Mouse (Mus musculus): ENCODE data around the gene Atp5g1.
A peak's percentile ranks its signal among the peaks of the same experiment; 100 is the strongest.

Gene Atp5g1

DNA sequence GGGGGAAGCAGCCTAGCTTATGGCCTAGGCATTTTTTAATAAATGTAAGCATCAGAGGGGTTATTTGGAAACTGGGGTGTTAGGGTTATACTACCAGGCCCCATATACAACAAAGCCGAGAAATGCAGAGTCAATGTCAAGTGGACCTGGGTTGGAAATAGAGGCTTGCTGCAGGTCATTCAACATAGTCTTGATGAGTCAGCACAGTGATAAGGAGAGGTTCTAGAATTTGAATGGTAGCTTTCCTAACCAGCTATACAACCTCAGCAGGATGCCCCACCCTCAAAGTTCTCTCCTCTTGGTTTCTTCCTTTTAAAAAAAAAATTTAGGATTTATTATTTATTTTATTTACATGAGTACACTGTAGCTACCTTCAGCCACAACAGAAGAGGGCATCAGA, 4.5 kb downstream of the Atp5g1 start:
- no peak for DNase-seq

DNA sequence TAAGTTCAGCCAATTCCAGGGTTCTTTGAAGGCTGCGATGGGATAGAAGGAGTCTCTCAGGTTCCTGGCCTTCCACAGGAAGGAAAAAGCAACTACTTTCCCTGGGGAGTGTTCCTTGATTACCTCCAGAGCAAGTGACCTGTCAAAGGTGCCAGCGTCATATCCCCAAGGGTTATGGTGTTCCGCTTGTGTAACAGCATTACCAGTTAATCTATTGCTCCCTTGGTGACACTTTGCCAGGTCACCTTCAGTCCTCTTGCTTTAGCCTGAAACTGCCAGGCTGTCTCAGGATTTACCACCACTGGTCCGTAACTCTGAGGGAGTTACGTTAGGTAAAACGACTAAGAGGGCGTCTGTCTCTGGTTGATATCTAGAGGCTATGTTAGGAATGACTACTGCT, 5.1 kb downstream of the Atp5g1 start:
- no peak for DNase-seq

DNA sequence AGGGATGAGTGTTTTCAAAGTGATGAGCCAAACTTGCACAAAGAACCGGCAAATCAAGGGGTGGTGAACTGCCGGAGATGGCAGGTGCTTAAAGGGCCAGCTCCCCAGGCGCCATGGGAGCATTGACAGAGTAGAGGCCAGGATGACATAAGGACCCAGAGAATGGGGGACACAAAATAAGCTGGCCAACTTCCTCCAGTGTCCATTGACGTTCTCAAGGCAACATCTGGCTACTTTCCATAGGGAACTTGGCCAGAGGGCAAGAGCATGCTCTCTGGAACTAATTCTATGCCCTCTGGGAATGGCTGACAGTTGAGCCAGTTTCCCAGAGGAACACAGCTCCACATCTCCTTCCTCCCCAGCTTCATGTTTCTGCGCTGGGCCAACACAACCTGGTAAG, 7.2 kb downstream of the Atp5g1 start:
- peak; percentile 40 for DNase-seq

DNA sequence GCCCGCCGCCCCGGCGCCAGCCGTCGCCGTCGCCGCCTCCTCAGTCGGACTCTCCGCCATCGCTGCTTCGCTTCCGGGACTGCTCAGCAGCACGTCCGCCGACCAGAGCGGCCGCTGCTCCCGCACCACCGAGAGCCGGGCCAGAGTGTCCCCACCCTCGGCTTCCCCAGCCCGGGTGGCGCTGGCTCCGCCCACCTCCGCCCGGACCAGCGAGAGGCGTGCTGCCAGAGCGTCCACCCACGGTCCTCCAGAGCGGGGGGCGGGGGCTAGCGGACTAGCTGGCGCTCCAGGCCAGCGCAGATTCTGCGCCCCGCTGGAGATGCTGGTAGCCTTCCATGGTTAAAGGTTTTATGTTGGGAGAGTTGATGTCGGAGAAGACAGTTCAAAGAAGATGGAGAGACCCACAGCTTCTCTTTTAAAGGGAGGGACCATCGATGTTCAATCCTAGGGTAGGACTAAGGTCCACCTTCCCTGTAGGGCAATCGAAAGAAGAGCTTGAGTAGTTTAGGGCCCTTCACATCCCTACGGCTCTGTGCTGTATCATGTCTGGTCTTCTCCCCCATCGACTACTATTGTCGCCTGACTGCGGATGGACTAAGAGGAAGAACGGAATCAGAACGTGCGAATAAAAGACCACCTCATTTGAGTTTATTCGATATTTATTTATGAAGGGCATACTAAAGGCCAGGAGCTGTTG, 10.1 kb downstream of the Atp5g1 start, which contains the start of gene Ube2z:
Ube2z (minus strand) TSS at position 174 of the 697 bp plus-strand sequence.
- peak; percentile 98 for DNase-seq

DNA sequence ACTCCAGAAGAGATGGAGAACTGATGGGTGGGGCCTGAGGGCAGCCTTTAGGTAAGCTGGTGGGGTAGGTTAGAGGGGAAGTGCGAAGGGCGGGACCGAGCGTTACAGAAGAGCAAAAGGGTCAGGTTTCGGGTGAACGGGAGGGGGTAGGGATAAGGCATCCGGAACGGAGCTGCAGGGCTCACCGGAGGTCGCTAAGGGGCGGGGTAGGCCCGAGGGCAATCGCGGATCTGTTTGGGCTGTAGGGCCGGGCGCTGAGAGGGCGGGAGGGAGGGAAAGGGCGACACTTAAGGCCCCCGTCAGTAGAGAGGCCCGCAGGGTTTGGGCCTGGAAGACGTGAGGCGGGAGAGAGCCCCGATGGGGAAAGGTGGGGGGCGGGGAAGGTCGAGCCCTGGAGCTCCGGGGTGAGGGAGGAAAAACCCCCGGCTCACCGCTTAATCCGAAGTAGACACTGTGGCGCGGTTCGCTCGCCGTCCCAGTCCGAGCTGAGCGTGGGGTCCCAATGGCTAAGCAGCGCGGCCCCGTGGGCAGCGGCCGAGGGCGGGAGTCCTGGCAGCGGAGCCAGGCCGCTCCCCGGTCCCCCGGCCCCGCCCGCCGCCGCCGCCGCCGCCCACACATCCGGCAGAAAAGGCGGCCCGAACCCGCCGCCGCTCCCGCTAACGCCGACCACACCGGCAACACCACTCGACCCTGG, 10.8 kb downstream of the Atp5g1 start:
- no peak for DNase-seq

DNA sequence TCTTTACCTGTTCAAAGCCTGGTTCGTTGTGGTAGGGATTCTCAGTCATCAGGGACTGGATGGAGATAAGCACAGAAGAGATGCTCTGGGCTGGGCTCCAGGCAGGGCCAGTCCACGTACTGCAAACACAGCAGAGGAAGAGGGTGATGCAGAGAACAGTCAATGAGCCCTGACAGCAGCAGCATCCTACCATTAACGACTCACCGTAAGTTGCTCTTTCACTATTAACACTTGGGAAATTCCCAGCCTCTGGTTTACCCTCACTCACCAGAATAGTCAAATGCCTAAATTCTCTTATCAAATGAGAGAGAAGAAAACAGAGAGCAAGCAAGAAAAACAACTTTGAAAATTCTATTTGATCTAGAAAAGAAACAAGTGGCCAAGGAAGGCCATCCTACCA, 17.2 kb downstream of the Atp5g1 start:
- no peak for DNase-seq

DNA sequence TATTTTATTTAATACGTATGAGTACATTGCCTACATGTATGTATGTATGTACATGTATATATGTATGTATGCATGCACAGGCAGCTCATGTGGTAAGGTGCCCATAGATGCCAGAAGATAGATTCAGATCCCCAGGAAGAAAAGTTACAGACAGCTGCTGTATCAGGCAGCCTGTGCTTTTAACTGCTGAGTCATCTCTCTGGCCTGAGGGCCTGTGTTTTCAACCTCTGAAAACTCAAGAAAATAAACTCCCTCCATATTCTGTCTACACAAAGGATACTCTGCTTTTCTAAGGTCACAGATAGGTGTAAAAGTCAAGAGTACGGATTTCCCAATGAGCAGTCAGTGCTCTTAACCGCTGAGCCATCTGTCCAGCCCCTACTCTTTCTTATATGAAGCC, 24.6 kb downstream of the Atp5g1 start:
- no peak for DNase-seq

DNA sequence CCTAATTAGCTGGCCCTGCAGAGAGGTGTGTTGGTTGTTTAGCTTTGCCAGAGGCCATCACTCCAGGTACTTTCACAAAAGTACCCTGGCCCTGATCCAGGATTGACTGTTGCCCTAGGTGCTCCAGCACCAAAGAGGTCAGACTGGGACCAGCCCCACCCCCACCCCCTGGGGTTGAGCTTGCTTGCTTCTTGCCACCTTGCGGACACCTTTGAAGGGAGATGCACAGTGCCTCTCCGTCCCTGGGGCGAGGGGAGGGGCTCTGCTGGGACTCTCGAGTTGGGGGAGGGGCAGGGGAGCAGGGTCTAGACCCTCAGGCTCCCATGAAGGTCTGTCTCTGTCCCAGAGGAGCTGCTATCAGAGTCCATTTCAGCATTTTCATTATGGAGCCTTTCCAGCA, 25.5 kb downstream of the Atp5g1 start:
- no peak for DNase-seq

DNA sequence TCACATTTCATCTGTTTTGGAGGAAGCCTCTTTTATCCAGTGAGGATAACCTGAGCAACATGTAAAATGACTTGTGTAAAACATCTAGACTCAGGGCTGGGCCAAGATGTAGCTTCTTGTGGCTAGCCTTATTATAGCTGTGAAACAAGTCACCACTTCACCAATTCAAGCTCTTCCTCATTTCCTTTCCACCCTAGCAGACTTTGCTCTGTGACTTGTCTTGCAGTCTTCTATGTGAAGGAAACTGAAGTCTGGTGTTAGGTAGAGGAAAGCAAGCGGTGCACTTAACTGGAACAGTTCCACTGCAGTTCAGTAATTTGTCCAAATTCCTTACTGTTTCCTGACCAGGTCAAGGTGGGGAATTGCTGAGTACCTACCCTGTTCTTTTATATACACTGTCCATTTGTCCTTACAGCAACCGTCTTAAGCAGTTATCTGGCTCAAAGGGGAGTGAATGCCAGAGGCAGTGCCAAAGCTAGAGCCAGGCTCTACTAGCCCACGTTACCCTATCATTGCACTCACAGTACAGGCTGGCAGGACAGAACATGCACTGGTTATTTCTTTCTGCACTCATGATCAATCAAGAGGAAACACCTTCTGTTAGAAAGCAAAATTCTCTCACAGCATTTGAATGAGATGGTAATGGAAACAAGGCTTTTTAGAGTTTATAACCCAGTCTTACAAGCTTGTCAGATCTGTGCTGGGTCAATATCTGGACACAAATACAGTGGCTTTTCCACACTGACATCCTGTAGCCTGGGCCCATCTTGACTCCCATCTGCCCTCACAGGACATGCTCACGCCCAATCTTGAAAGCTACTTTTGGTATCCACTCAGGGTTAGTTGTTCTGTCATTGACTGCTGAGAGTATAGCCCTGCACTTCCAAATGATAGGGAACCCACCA, 27.7 kb downstream of the Atp5g1 start:
- no peak for DNase-seq

DNA sequence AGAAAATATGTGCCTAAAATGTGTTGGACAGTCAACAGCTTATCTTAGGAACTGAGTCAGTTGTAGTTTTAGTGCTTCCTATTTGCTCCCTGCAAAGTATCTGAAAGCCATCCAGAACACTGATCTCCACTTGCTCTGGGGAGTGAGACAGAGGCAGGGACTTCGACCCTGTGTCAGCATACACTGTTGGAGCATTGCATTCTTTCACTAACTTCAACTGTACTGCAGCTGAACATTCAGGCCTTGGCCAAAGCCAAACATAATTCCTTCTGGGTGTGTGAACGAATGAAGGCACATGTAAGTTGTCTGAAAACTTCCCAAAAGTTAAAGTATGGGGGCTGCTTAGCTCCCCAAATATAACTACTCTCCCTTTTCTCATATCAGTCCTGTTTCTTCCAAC, 28.7 kb downstream of the Atp5g1 start:
- no peak for DNase-seq

DNA sequence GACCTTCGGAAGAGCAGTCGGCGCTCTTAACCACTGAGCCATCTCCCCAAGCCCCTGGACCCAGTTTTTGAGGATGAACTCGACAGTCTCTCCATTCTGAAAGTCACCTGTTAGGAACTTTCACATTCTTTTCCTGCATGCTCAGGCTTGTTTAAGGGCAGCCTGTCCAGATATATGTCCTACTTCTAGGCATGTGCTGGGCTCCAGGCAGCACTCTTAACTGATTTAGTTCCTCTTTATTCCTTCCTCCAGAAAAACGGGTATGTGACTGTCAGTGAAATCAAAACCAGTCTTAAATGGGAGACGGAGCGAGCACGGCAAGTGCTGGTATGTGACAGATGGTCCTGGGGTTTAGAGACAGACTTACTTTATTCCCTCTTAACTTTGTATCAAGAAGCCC, 29.4 kb downstream of the Atp5g1 start:
- no peak for DNase-seq

DNA sequence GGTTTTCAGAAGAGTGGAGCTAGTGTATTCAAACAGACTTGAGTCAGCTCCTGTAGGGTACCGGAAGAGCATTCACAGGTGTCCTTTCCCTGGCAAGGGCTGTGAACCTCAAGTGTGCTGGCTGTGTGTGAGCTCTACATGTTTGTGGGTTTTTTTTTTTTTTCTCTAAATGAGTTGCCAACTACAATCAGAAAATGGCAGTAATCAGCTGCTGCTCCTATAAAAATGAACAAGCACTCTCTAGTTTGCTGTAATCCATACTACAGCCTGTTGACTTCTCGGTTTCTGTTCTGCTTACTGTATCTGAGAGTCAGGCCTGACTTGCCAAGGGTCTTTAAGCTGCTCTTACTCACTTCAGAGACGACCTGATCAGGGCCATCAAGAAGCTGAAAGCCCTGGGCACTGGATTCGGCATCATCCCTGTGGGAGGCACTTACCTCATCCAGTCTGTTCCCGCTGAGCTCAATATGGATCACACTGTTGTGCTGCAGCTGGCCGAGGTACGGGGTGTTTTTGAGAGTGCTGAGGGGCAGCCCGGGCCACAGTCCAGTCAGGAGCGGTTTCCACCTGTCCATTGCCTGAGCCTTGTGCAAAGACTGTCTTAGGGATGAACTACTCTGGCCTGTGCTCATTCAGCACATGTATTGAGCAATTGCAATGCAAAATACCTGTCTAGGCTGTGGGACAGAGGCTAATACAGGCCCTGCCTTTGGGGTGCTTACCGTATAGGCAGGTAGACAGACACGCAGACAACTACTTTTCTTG, 30.5 kb downstream of the Atp5g1 start:
- no peak for DNase-seq

DNA sequence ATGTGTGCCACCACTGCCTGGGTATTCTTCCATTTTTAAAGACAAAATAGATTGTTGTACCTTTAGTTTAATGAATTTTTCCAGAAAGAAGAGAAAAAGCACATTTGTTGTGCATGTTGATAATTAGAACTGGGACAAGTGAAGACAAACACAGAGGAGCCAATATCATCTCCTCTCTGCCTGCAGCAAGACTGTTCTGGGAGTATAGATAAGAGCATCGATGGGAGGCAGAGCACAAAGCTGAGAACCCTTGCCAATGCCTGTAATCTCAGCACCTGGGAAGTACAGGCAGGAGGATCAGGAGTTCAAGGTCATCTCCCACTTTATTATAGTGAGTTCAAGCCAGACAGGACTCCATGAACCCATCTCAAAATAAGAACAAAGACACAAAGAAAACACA, 36.9 kb downstream of the Atp5g1 start:
- no peak for DNase-seq

DNA sequence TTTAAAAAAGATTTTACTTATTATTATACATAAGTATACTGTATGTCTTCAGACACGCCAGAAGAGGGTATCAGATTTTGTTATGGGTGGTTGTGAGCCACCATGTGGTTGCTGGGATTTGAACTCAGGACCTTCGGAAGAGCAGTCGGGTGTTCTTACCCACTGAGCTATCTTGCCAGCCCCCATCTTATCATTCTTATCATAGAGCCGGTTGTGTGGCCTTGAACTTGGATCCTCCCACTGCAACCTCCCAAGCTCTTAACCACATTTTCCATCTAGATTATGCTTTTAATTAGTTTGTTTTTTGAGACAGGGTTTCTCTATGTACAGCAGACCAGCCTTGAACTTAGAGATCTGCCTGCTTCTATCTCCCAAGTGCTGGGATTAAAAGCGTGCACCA, 38.0 kb downstream of the Atp5g1 start:
- DNase-seq = no peak

DNA sequence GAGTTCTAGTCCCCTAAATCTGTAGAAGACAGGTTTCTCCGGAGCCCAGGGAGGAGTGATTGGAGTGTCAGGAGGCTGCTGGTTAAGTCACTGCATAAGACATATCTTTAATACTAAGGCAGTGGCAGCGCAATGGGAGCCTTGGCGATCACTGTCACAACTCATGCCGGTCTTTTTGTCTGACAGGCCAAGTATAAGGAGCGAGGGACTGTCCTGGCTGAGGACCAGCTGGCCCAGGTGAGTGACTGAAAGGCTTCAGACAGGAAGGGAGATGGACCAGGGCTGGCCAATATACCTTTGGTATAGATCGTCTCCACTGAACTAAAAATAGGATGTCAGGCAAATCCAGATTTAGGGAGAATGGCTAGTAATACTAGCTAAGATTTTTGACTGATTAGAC, 40.3 kb downstream of the Atp5g1 start:
- peak; percentile 42 for DNase-seq

DNA sequence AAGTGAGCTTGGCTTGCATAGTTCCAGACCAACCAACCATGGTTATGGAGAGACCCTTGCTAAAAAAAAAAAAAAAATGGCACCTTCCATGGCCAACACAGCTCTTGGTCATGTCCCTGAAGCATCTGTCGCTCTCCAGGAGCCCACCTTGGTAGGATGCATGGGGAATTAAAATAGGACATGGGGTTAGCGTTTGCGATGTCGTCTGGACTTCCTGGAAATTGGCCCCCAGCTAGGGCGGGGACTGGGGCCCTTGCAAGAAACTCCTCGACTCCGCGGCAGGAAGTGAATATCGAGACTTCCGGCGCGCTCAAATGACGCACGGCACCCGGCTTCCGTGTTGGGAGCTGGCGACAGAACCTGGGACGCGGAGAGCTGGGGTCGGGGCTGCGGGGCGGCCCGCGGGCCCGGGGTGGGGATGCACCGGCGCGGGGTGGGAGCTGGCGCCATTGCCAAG, 40.8 kb downstream of the Atp5g1 start, which contains the start of gene Snf8:
Snf8 (plus strand) TSS at position 290 of the 457 bp plus-strand sequence.
- DNase-seq = peak; percentile 93

DNA sequence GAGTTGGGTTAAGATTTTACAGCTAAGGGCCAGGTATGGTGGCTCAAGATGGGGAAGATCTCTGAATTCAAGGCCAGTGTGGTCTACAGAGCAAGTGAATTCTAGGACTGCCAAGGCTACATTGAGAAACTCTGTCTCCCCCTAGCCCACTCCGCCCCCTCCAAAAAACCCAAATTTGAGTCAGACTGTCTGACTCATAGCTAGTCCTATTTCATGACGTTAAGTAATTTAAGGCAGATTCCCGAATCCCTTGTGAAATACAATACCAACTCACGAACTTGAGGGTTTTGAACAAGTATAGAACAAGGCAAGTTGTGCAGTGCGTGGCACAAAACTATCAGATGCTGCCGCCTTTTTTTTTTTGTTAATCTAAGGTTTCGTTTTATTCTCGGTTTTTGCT, 41.4 kb downstream of the Atp5g1 start:
- no peak for DNase-seq

DNA sequence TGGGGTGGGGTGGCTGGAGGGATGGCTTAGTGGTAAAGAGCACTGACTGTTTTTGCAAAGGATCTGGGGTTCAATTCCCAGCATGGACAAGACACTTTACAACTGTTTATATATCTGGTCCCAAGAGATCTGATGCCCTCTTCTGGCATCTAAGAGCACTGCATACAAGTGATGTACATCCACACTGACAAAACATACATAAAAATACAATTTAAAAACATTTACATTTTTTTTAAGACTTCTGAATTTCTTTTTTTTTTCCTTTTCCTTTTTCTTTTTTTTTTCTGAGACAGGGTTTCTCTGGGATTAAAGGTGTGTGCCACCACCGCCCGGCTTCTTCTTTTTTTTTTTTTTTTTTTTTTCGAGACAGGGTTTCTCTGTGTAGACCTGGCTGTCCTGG, 42.2 kb downstream of the Atp5g1 start:
- DNase-seq = no peak

DNA sequence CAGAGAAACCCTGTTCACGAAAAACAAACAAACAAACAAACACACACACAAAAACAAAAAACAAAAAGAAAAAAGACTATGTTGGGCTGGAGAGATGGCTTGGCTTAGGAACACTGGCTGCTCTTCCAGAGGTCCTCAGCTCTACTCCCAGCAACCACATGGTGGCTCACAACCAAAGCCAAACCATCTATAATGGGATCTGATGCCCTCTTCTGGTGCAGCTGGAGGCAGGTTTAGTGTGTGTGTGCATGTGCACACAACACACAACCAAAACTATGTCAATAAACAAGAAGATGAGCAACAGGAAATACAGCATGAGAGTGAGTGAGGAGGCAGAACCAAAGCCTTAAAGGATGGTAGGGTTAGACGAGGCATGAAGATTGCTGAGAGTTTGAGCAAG, 43.8 kb downstream of the Atp5g1 start:
- no peak for DNase-seq

DNA sequence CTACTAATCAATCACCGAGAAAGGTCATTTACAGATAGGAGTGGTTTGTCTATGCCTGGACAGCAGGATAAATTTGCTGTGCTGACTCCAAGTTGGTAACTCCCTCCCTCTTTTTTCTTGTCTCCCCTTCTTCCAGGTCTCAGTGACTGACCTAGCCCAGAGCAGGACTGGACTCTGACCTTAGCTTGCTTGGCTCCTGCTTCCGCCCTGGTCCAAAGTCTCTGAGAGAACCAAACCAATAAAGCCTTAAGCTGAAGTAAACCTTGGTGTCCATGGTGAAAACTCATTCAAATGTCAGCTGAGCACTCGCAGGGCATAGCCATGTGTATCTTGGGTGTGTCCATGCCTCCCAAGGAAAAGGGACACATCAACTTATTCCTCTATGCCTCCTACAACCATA, 44.9 kb downstream of the Atp5g1 start:
- DNase-seq = no peak

DNA sequence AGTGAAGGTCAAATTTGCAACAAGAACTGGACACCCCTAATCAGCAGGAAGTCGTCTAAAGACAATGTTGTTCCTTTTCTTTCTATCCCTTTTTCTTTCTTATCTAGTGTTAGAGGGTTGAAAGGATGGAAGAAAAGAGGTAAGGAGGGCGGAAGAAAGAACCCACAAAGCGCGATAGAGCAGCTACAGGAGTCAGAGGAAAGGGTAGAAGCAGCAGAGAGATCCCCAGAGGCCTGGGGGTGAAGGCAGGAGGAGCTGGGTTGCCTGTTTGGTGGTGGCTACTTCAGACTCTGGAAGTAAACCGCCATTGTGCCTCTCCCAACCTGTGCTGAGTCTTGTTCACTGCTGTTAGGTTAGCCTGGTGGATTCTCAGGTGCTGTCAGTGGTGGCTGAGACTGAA, 47.3 kb downstream of the Atp5g1 start:
- DNase-seq = no peak

DNA sequence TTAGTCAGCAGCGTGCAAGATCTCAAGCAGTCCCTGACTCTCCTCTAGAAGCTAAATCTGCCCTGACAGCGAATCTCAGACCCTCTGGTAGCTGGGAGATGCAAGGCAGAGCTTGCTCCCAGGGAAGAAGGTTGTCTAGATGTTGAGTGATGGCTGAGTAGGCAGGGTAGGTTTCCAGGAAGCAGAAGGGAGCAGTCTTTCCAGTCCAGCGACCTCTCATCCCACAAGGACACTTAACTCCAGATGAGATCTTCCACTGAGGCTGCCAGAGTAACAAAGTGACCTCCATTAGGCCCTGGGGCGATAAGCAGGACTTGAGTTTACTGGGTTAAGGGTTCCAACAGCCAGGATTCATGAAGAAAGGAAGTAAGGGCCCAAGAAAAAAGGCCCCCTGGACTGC, 54.8 kb downstream of the Atp5g1 start:
- DNase-seq = no peak
